Mouse (Mus musculus) bone marrow macrophage, adult 2 months (primary cell): Measurements from ENCODE around the gene B3galt4.

Source experiments
- CTCF ChIP-seq: IDR thresholded peaks from 2 replicates; pipeline ENCODE4 v1.5.1; 2012; ENCODE audit warnings: low read depth, mild to moderate bottlenecking, low read length, moderate library complexity
- POLR2A ChIP-seq: IDR thresholded peaks from 2 replicates; pipeline ENCODE4 v1.6.1; 2012; ENCODE audit warnings: mild to moderate bottlenecking, low read depth, low read length, borderline replicate concordance

DNA sequence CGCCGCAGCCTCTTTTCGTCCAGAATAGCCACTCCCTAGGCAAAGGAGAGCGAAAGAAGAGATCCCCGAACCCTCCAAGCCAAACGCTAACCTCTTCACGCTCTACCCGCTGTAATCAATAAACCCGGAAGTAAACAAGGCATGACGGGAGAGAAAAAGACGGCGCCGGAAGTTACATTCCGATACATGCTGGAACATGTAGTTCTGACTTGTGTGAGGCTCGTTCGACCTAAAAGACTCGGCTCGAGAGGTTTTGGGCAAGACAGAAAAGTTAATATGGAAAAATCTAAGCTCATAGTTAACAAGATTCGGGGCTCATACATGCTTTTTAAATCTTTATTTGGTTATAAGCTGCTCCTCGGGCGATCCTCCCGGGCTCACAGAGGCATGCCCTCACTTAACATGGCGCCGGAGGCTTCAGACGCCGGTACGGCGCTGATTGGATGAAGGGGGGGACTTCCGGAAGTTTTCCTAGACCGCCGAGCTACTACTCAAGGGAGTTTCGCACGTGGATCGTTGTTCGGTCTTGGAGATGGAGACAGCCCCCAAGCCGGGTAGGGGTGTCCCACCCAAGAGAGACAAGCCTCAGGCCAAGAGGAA is 11.0 kb downstream of the B3galt4 start, which contains the start of the genes Pfdn6 and Wdr46:
- TF ChIP-seq CTCF (no peak), POLR2A (no peak)
